Mouse (Mus musculus) bone marrow macrophage, adult 2 months (primary cell): Measurements from ENCODE around the gene Pou3f1.

Source experiments
- CTCF ChIP-seq: IDR thresholded peaks from 2 replicates; pipeline ENCODE4 v1.5.1; 2012; ENCODE audit warnings: low read depth, mild to moderate bottlenecking, low read length, moderate library complexity
- POLR2A ChIP-seq: IDR thresholded peaks from 2 replicates; pipeline ENCODE4 v1.6.1; 2012; ENCODE audit warnings: mild to moderate bottlenecking, low read depth, low read length, borderline replicate concordance

- TF ChIP-seq CTCF (no peak), POLR2A (no peak)
These were observed 16.0 kb downstream of the Pou3f1 start for GRCm38 (mm10) chr4:124672347-124673320.
